Mouse (Mus musculus): Measurements from ENCODE around the gene Agl. TPM values are rescaled to one million over a fixed set of nuclear protein-coding genes. Genes with fewer than 3 reads are reported as not detected.

Agl gene
- polyA plus RNA-seq, 1 experiment from 2014 or later: 16.1 TPM

DNA sequence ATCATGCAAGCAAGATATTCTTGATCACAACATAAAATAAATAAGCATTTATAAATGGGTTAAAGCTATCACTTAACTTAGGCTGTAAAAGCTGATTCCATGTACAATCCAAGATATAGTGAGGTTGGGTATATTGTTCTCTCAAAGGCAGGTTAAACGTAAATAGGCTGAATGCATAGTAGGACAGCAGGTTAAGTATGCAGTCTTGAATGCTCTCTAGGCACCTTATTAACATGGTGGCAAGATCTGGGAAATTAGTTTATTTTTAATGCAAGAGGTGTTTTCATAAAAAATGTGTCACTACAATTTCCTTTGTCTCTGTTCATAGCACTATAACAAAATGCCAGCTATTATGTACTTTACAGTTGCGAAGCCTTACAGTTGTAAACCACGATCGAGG lies 27.4 kb upstream of the Agl start:
- H3K9ac ChIP-seq (replicated peaks): no peak overlapping the region
- no peaks in the 10 kb centered on the region for H3K4me1 ChIP-seq
- H3K36me3 ChIP-seq: no peaks in the 10 kb centered on the region
- ATAC-seq (ENCODE audit: low FRiP score, low read depth): peak; percentile 2; the same call in 1 of the 2 replicates
- no peak overlapping the region for H3K4me3 ChIP-seq
- WGBS: 84% methylated on average over 4 of the region's 4 CpGs
- no peak overlapping the region for H3K27ac ChIP-seq (replicated peaks)
- H3K4me2 ChIP-seq (replicated peaks): peak overlapping the region; percentile 61
- no peaks in the 10 kb centered on the region for H3K9me3 ChIP-seq
- no peaks in the 10 kb centered on the region for H3K27me3 ChIP-seq

DNA sequence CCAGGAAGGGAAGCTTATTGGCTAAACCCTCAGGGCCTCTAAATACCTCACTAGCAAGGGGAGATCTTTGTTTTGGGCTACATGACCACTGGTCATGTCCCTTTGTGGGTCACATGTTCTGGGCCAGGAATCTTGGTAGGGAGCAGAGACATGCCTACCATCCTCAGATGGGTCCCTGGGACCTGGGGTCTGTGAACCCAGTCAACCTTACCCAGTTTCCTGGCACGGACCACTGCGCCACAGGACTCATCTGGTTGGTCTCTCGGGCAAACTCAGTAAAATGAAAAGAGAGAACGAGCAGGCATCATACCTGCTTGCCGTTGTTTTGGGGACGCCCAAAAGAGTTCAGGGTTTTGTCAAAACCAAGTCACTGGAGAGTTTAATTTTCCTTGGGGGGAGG lies 26.3 kb upstream of the Agl start:
- H3K4me3 ChIP-seq: no peak overlapping the region
- 91% methylated on average over 6 of the region's 6 CpGs for WGBS
- H3K27ac ChIP-seq (replicated peaks): no peak overlapping the region
- ATAC-seq (ENCODE audit: low FRiP score, low read depth): no peak
- H3K4me1 ChIP-seq: no peaks in the 10 kb centered on the region
- no peak overlapping the region for H3K9ac ChIP-seq (replicated peaks)
- H3K36me3 ChIP-seq: no peaks in the 10 kb centered on the region
- no peaks in the 10 kb centered on the region for H3K27me3 ChIP-seq
- no peaks in the 10 kb centered on the region for H3K9me3 ChIP-seq
- H3K4me2 ChIP-seq (replicated peaks): no peak overlapping the region

DNA sequence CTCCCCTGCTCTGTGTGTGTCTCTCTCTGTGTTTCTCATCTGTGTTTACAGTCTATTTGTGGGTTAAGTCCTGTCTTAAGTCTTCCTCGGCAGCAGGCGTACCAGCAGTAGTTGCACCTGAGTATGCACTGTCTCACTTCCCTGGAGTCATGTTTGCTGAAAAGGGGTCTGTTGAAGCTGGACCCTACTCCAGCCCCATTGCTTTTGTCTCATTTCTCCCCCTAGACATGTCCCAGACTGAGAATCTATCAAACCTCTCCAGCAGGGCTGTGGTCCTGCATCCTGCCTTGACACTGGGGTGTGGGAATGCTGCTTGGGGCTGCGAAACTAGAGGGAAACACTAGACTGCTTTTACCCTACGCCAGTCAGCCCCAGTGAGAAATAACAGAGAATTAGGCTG lies 25.5 kb upstream of the Agl start:
- Histone ChIP-seq H3K4me1 (no peaks in the 10 kb centered on the region), H3K4me3 (no peak overlapping the region), H3K27ac (replicated peaks) (no peak overlapping the region), H3K9ac (replicated peaks) (no peak overlapping the region), H3K9me3 (no peaks in the 10 kb centered on the region), H3K4me2 (replicated peaks) (no peak overlapping the region), H3K27me3 (no peaks in the 10 kb centered on the region), H3K36me3 (no peaks in the 10 kb centered on the region)
- 88% methylated on average over 4 of the region's 4 CpGs for WGBS
- ATAC-seq (ENCODE audit: low FRiP score, low read depth): no peak

DNA sequence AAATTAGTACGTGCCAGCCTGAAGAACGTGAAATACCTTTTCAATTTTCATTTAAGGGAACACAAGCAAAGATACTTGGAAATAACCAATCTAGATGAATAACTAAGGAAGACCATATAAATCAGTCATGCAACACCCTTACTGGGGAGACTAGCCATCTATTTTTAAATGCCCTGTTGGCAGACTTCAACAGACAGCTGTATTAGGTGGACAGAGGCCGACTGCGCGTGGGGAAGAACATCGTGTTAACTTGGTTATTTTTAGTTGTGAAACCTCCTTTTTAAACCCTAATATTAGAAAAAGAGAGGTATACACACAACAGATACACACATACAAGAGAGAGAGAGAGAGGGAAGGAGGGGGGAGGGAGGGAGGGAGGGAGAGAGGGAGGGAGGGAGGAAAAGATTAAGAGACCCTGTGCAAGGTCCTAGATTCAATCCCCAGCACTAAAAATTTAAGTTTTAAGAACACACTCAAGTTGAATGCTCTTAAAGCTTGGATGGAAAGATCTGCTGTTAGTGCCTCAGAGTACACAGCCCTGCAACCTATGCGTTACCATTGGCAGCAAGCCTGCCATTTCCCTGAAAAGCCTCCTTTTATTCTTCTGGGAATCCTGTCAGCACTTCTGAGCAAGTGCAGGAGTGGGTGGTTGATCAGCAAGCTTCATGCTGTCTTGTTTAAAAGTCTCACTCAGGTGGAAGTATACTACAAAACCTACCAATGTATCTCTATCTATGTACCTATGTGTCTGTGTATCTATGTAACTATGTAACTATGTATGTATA lies 24.8 kb upstream of the Agl start:
- no peak overlapping the region for H3K27ac ChIP-seq (replicated peaks)
- H3K4me2 ChIP-seq (replicated peaks): no peak overlapping the region
- H3K4me3 ChIP-seq: no peak overlapping the region
- H3K27me3 ChIP-seq: no peaks in the 10 kb centered on the region
- no peak overlapping the region for H3K9ac ChIP-seq (replicated peaks)
- H3K4me1 ChIP-seq: no peaks in the 10 kb centered on the region
- 90% methylated on average over 7 of the region's 7 CpGs for whole genome bisulfite sequencing
- H3K36me3 ChIP-seq: no peaks in the 10 kb centered on the region
- H3K9me3 ChIP-seq: no peaks in the 10 kb centered on the region
- no peak for ATAC-seq (ENCODE audit: low FRiP score, low read depth)

DNA sequence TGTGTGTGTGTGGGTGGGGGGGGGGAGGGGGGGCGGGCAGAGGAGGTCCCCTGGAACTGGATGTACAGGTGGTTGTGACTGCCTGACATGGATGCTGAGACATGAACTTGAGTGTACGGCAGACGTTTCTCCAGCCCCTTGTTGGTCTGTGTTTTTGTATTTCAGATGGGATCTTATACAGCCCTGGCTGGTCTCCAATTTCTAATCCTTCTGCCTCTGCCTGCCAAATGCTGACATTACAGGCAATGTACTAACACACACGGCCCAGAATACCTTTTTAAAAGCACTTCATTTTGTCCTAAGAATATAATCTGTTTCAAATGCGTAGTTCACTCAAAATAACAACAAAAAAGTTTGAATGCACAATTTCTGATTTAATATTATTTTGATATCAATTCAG lies 23.4 kb upstream of the Agl start:
- no peak overlapping the region for H3K4me3 ChIP-seq
- WGBS: 79% methylated on average over 5 of the region's 5 CpGs
- no peak overlapping the region for H3K4me2 ChIP-seq (replicated peaks)
- no peaks in the 10 kb centered on the region for H3K9me3 ChIP-seq
- H3K9ac ChIP-seq (replicated peaks): no peak overlapping the region
- ATAC-seq (ENCODE audit: low FRiP score, low read depth): no peak
- no peaks in the 10 kb centered on the region for H3K4me1 ChIP-seq
- no peak overlapping the region for H3K27ac ChIP-seq (replicated peaks)
- H3K27me3 ChIP-seq: no peaks in the 10 kb centered on the region
- H3K36me3 ChIP-seq: no peaks in the 10 kb centered on the region

DNA sequence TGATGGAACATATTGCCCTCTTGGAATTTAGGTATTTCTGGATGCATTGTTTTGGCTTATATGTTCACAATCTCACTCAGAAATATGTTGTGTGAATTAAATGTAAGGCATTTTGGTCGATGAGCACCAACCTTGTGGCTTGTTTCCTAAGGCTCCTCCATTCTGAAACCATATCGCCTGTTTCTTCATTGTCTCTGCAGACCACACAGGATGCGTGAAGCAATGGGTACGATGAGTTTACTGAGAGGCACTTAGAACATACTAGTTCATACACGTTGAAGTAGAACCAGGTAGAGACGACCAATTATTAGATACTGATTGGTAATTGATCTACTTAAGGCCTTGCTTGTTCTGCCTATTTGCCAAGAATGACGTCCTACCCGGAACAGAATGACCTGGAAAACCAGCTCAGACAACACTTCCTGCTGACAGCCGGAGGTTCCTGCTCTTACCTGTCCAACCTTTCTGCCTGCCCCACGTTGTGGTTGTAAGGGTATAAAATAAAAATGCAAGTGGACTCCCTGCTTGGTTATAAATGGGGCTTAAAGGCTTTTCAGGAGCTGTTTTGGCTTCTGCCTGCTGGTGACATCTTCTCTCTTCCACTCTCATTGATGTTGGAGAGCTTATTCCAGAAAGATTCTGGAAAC lies 21.4 kb upstream of the Agl start:
- Histone ChIP-seq H3K4me3 (no peak overlapping the region), H3K27me3 (no peaks in the 10 kb centered on the region), H3K9ac (replicated peaks) (no peak overlapping the region), H3K36me3 (no peaks in the 10 kb centered on the region), H3K9me3 (no peaks in the 10 kb centered on the region), H3K4me1 (no peaks in the 10 kb centered on the region), H3K27ac (replicated peaks) (no peak overlapping the region), H3K4me2 (replicated peaks) (no peak overlapping the region)
- ATAC-seq (ENCODE audit: low FRiP score, low read depth): no peak
- 90% methylated on average over 10 of the region's 10 CpGs for WGBS

DNA sequence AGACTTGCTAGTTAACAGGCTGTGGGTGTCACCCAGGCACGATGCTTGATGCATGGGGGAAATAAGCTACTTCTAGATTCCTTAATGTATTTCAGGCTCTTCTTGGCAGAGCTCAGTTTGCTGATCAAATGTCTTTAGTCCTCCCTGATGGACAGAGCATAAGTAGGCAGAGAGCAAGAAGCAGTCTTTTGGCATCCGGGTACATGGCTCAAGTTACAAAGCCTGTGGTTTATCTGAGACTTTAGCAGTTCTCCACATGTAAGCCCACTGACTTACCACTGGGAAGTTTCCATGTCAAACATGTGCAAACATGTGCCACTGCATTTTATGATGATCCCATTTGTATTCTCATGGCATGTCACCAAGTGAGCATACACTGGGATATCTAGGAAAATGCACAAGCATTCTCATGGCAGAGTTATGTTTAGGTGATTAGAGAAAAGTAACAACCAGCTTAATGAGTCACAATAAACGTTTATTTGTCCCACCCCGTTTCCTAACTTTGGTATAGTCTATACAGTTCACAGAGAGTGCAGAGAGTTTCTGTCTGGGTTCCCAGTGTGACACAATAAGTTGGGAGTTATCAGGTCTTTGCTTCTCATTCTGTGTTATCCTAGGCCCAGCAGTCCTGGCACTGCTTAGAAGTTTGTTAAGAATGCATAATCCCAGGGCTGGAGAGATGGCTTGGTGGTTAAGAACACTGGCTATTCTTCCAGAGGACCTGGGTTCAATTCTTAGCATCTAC lies 18.7 kb upstream of the Agl start:
- H3K27me3 ChIP-seq: no peaks in the 10 kb centered on the region
- no peaks in the 10 kb centered on the region for H3K9me3 ChIP-seq
- H3K4me1 ChIP-seq: no peaks in the 10 kb centered on the region
- no peak overlapping the region for H3K9ac ChIP-seq (replicated peaks)
- 70% methylated on average over 4 of the region's 4 CpGs for WGBS
- H3K27ac ChIP-seq (replicated peaks): no peak overlapping the region
- no peak overlapping the region for H3K4me3 ChIP-seq
- no peaks in the 10 kb centered on the region for H3K36me3 ChIP-seq
- no peak for ATAC-seq (ENCODE audit: low FRiP score, low read depth)
- H3K4me2 ChIP-seq (replicated peaks): no peak overlapping the region

DNA sequence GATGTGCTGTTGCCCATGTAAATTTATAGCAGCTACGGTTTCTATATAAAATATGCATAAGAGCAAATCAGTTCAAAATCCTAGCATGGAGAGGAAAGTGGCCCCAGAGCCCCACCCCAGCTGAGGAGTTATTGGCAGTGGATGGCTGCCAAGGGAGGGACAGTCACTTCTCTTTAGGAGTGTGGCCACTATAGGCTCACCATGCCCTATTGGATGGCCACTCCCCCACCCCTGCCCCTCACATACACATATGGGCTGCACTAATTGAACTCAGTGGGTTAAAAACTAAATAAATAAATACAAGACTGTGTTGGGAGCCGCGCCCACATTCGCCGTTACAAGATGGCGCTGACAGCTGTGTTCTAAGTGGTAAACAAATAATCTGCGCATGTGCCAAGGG lies 9.3 kb upstream of the Agl start:
- H3K4me3 ChIP-seq: no peak overlapping the region
- 96% methylated on average over 7 of the region's 7 CpGs for WGBS
- no peak for ATAC-seq (ENCODE audit: low FRiP score, low read depth)

DNA sequence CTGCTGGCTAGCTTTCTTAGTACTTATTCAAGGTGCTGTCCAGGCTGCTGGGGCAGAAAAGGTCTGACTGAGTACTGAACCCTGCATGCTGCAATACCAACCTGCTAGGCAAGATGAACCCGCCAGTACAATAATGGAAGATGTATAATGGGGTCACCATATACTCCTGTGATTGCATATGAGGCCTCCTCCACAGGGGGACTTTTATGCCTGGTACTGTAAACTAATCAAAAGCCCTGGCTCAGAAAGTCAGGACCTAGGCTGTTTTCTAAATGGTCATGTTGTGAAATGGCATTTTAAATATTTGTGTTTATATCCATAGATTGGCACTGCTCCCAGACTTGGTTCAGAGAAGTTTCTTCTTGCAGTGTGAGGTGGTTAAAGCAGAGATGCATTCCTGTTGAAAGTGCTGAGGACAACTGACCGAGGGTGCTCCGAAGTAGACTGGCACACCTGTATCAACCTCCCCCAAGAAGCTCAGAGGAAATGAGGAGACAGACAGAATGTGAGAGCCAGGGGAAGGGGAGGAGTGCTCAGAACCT lies 8.8 kb upstream of the Agl start:
- 93% methylated on average over 3 of the region's 3 CpGs for WGBS
- H3K4me2 ChIP-seq (replicated peaks): no peak overlapping the region
- H3K27me3 ChIP-seq: no peaks in the 10 kb centered on the region
- H3K4me1 ChIP-seq: peaks cover 10% of the 10 kb centered on the region
- no peak for ATAC-seq (ENCODE audit: low FRiP score, low read depth)
- no peak overlapping the region for H3K9ac ChIP-seq (replicated peaks)
- H3K9me3 ChIP-seq: no peaks in the 10 kb centered on the region
- no peak overlapping the region for H3K27ac ChIP-seq (replicated peaks)
- H3K4me3 ChIP-seq: no peak overlapping the region
- H3K36me3 ChIP-seq: no peaks in the 10 kb centered on the region

More for the DNA sequence above, 9.3 kb upstream of the Agl start:
- Histone ChIP-seq H3K9me3 (no peaks in the 10 kb centered on the region), H3K27me3 (no peaks in the 10 kb centered on the region), H3K4me2 (replicated peaks) (no peak overlapping the region), H3K36me3 (no peaks in the 10 kb centered on the region), H3K9ac (replicated peaks) (no peak overlapping the region), H3K4me1 (peaks cover 10% of the 10 kb centered on the region), H3K27ac (replicated peaks) (no peak overlapping the region)

DNA sequence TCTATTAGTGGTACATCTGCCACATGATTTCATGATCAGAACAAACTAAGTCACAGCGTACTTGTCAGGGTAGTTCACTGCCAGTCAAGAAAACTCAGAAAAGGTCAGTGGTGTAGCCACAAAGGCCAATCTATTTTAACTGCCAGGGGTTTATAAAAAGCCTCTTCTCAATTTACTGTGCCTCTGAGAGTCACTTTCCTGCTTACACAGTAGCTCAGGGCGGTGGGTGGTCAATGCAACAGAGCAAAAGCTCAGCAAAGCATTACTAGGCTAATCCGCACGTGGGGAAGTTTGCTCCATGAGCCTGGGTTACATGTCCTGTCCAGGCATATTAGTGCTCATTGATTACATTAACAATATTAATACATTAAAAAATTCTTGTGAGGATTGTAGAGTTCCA lies 8.0 kb upstream of the Agl start:
- 81% methylated on average over 4 of the region's 4 CpGs for WGBS
- Histone ChIP-seq H3K4me2 (replicated peaks) (no peak overlapping the region), H3K4me3 (no peak overlapping the region), H3K36me3 (no peaks in the 10 kb centered on the region), H3K4me1 (peaks cover 10% of the 10 kb centered on the region), H3K27me3 (no peaks in the 10 kb centered on the region), H3K9me3 (no peaks in the 10 kb centered on the region), H3K9ac (replicated peaks) (no peak overlapping the region), H3K27ac (replicated peaks) (no peak overlapping the region)
- ATAC-seq (ENCODE audit: low FRiP score, low read depth): no peak

DNA sequence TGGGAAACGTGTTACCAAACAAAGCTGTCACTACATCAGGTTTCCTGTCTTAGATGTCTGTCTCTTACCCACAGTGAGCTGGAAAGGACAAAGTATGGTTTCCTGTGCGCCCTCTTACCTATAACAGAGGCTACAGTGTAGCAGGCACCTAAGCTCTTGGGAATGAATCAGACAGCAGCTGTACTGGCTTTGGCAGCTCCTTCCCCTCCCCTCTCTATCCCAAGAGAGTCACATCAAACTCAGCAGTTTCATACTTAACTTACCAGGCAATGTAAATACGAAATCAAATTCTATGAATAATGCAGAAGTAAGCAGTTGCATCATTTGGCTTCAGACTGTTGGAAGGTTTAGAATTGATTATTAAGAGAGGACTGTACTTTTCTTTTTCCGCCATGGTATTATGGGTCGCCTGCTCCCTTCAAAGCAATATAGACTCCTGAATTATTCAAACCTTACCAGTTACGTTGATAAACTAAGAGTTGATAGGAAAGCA lies 7.4 kb upstream of the Agl start:
- Histone ChIP-seq H3K9ac (replicated peaks) (no peak overlapping the region), H3K4me1 (peaks cover 10% of the 10 kb centered on the region), H3K4me2 (replicated peaks) (no peak overlapping the region), H3K9me3 (no peaks in the 10 kb centered on the region), H3K36me3 (no peaks in the 10 kb centered on the region), H3K27me3 (no peaks in the 10 kb centered on the region), H3K27ac (replicated peaks) (no peak overlapping the region), H3K4me3 (no peak overlapping the region)
- 73% methylated on average over 6 of the region's 6 CpGs for WGBS
- no peak for ATAC-seq (ENCODE audit: low FRiP score, low read depth)

DNA sequence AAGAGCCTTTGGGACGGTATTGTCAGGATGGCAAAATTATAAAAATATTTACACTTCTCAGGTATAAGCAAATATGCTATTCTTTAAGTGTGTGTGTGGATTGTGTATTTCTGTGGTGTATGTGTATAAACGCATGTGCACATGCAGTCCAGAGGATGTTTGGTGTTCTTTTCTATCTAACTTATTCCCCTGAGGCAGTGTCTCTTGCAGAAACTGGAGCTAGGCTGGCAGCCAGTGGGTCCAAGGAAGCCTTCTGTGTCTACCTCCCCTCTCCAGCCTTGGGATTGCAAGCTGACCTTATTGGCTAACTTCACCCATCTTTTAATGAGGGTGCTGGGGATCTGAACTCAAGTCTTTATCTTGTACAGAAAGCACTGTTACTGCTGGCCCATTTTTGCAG lies 5.0 kb upstream of the Agl start:
- WGBS: 93% methylated on average over 2 of the region's 2 CpGs
- no peak for ATAC-seq (ENCODE audit: low FRiP score, low read depth)

More for the DNA sequence above, 5.0 kb upstream of the Agl start:
- Histone ChIP-seq H3K9me3 (no peaks in the 10 kb centered on the region), H3K4me1 (peaks cover 15% of the 10 kb centered on the region), H3K36me3 (no peaks in the 10 kb centered on the region), H3K9ac (replicated peaks) (no peak overlapping the region), H3K4me2 (replicated peaks) (no peak overlapping the region), H3K27me3 (no peaks in the 10 kb centered on the region), H3K27ac (replicated peaks) (no peak overlapping the region), H3K4me3 (no peak overlapping the region)
